Mouse (Mus musculus) neural tube, embryonic 12.5 days (tissue): ENCODE results near the gene Sidt2. TPM values are rescaled to one million over a fixed set of nuclear protein-coding genes. Genes with fewer than 3 reads are reported as not detected.

Source experiments
- microRNA-seq: library from miRNA; unstranded; fragments of <30 nt; microRNA quantifications from one replicate; pipeline ENCODE4, GENCODE M21; 2017
- polyA plus RNA-seq: library from polyadenylated mRNA; unstranded; fragments of >200 nt; fragmentation: Nextera tagmentation; extraction: Ambion mirVana; gene quantifications from 2 replicates; pipeline ENCODE4 v1.2.1, GENCODE M21; 2016

Sidt2 gene
- polyA plus RNA-seq, 1 experiment from 2014 or later = 41.2 TPM

Small RNA genes lying within 50 kb of the gene (microRNA-seq; reads per million reads assigned to microRNA genes)
- not detected for gene Mir7087

Other genes starting within 250 kb of the Sidt2 start
- gene Cep164, start 126.6 kb downstream of the Sidt2 start, polyA plus RNA-seq = 16.3 and 18.0 TPM in 2 replicates
- 40.6 and 41.6 TPM in 2 replicates for gene Bace1, start 116.7 kb downstream of the Sidt2 start, polyA plus RNA-seq
- 27.5 and 28.3 TPM in 2 replicates for gene Pcsk7, start 48.8 kb downstream of the Sidt2 start, polyA plus RNA-seq
- 81.9 and 94.9 TPM in 2 replicates for gene Rnf214, start 48.3 kb downstream of the Sidt2 start, polyA plus RNA-seq
- gene Tagln, start 19.2 kb downstream of the Sidt2 start, polyA plus RNA-seq = 10.1 and 11.1 TPM in 2 replicates
- 326 and 329 TPM in 2 replicates for gene Pafah1b2, start 57.4 kb upstream of the Sidt2 start, polyA plus RNA-seq
- 13.2 and 13.8 TPM in 2 replicates for gene Sik3, start 57.6 kb upstream of the Sidt2 start, polyA plus RNA-seq